Mouse (Mus musculus): ENCODE data around the gene Ric3.

DNA sequence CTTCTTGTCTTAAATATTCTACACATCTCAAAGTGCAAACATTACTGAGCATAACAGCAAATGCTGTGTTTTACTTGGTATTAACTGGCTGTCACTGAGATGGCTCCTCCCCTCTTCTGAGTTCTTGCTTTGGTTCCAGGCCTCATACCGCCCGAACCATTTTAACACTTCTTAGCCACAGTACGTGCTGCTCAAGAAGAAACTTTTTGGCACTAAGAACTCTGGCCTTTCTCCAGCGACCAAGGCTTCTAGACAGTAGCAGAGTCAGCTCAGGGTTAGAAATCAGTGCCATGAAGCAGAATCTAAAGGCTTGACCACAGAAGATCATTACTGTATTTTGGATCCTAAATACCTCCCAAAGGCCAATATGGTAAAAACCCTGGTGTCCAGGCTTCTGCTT lies 13.5 kb downstream of the Ric3 start:
- no peak for TF ChIP-seq CTCF (IDR thresholded peaks at IDR 0.05; ENCODE audit: extremely low read depth, insufficient read depth, insufficient read length, insufficient replicate concordance)
- no peak for TF ChIP-seq POLR2A (IDR thresholded peaks at IDR 0.05; ENCODE audit: low read depth, low read length)
